Mouse (Mus musculus): ENCODE measurements around the gene Micu2. TPM values are rescaled to one million over a fixed set of nuclear protein-coding genes. Genes with fewer than 3 reads are reported as not detected.

The Micu2 gene
- polyA plus RNA-seq, 1 experiment from 2014 or later = 67.0 TPM

GRCm38 (mm10) chr14:57985780-57986179 is 13.3 kb downstream of the Micu2 start:
- no peak for ATAC-seq (ENCODE audit: low read depth)
- Histone ChIP-seq H3K9ac (no peak overlapping the region), H3K9me3 (peaks cover 19% of the 10 kb centered on the region), H3K4me2 (no peak overlapping the region), H3K4me1 (replicated peaks) (peaks cover 17% of the 10 kb centered on the region), H3K27ac (replicated peaks) (no peak overlapping the region), H3K4me3 (no peak overlapping the region), H3K36me3 (peaks cover 33% of the 10 kb centered on the region), H3K27me3 (no peaks in the 10 kb centered on the region)
- 92% methylated on average over 2 of the region's 2 CpGs for WGBS

- no peak for ATAC-seq (ENCODE audit: low read depth)
- Histone ChIP-seq H3K4me1 (replicated peaks) (peaks cover 17% of the 10 kb centered on the region), H3K9me3 (peaks cover 3% of the 10 kb centered on the region; the same call in 1 of the 2 replicates), H3K4me3 (no peak overlapping the region), H3K27ac (replicated peaks) (peak overlapping the region; percentile 63; the same call in 1 of the 2 replicates), H3K9ac (peak overlapping the region; percentile 61), H3K36me3 (peaks cover 6% of the 10 kb centered on the region), H3K27me3 (no peaks in the 10 kb centered on the region), H3K4me2 (peak overlapping the region; percentile 43)
- WGBS = 13% methylated on average over 7 of the region's 7 CpGs
These were observed 16.6 kb downstream of the Micu2 start for GRCm38 (mm10) chr14:57982450-57982849.

GRCm38 (mm10) chr14:57981720-57982418 is 17.2 kb downstream of the Micu2 start:
- peak overlapping the region; percentile 63 for H3K27ac ChIP-seq (replicated peaks)
- no peaks in the 10 kb centered on the region for H3K9me3 ChIP-seq
- WGBS = 15% methylated on average over 14 of the region's 14 CpGs
- no peaks in the 10 kb centered on the region for H3K27me3 ChIP-seq
- 0 out of 2 replicates have a peak overlapping the region, but pooled peaks have one; percentile 1 for H3K4me3 ChIP-seq
- peaks cover 17% of the 10 kb centered on the region for H3K4me1 ChIP-seq (replicated peaks)
- peak; percentile 91 for ATAC-seq (ENCODE audit: low read depth)
- H3K4me2 ChIP-seq = peak overlapping the region; percentile 43
- peak overlapping the region; percentile 61 for H3K9ac ChIP-seq
- H3K36me3 ChIP-seq = no peaks in the 10 kb centered on the region

GRCm38 (mm10) chr14:57980776-57981175 is 18.3 kb downstream of the Micu2 start:
- Histone ChIP-seq H3K4me3 (no peak overlapping the region), H3K27ac (replicated peaks) (no peak overlapping the region), H3K27me3 (no peaks in the 10 kb centered on the region), H3K4me2 (no peak overlapping the region), H3K36me3 (no peaks in the 10 kb centered on the region), H3K9ac (no peak overlapping the region), H3K9me3 (no peaks in the 10 kb centered on the region), H3K4me1 (replicated peaks) (peaks cover 17% of the 10 kb centered on the region)
- WGBS = 67% methylated on average over 8 of the region's 8 CpGs
- ATAC-seq (ENCODE audit: low read depth) = no peak

GRCm38 (mm10) chr14:57980179-57980578 is 18.9 kb downstream of the Micu2 start:
- H3K27ac ChIP-seq (replicated peaks) = no peak overlapping the region
- no peak overlapping the region for H3K4me2 ChIP-seq
- H3K4me1 ChIP-seq (replicated peaks) = peaks cover 17% of the 10 kb centered on the region
- no peak for ATAC-seq (ENCODE audit: low read depth)
- no peaks in the 10 kb centered on the region for H3K27me3 ChIP-seq
- no peaks in the 10 kb centered on the region for H3K9me3 ChIP-seq
- H3K9ac ChIP-seq = no peak overlapping the region
- WGBS = 47% methylated on average over 3 of the region's 3 CpGs
- H3K36me3 ChIP-seq = no peaks in the 10 kb centered on the region
- H3K4me3 ChIP-seq = no peak overlapping the region

- Histone ChIP-seq H3K9ac (no peak overlapping the region), H3K27ac (replicated peaks) (no peak overlapping the region), H3K27me3 (no peaks in the 10 kb centered on the region), H3K36me3 (no peaks in the 10 kb centered on the region), H3K4me3 (no peak overlapping the region), H3K9me3 (no peaks in the 10 kb centered on the region), H3K4me1 (replicated peaks) (peaks cover 17% of the 10 kb centered on the region), H3K4me2 (no peak overlapping the region)
- no peak for ATAC-seq (ENCODE audit: low read depth)
- WGBS = 33% methylated on average over 5 of the region's 5 CpGs
These were observed 20.9 kb downstream of the Micu2 start for GRCm38 (mm10) chr14:57978144-57978543.

GRCm38 (mm10) chr14:57975656-57976055 is 23.4 kb downstream of the Micu2 start:
- H3K9me3 ChIP-seq = no peaks in the 10 kb centered on the region
- H3K4me2 ChIP-seq = no peak overlapping the region
- ATAC-seq (ENCODE audit: low read depth) = no peak
- H3K27ac ChIP-seq (replicated peaks) = no peak overlapping the region
- no peak overlapping the region for H3K9ac ChIP-seq
- WGBS = 83% methylated on average over 6 of the region's 6 CpGs
- no peaks in the 10 kb centered on the region for H3K36me3 ChIP-seq
- H3K4me3 ChIP-seq = no peak overlapping the region
- H3K4me1 ChIP-seq (replicated peaks) = no peaks in the 10 kb centered on the region
- H3K27me3 ChIP-seq = no peaks in the 10 kb centered on the region

GRCm38 (mm10) chr14:57971986-57972525 is 27.0 kb downstream of the Micu2 start:
- Histone ChIP-seq H3K4me2 (no peak overlapping the region), H3K4me3 (no peak overlapping the region), H3K4me1 (replicated peaks) (no peaks in the 10 kb centered on the region), H3K27ac (replicated peaks) (no peak overlapping the region), H3K36me3 (peaks cover 12% of the 10 kb centered on the region), H3K9ac (no peak overlapping the region), H3K27me3 (no peaks in the 10 kb centered on the region), H3K9me3 (no peaks in the 10 kb centered on the region)
- 74% methylated on average over 12 of the region's 12 CpGs for WGBS
- ATAC-seq (ENCODE audit: low read depth) = no peak

- Histone ChIP-seq H3K36me3 (peaks cover 12% of the 10 kb centered on the region), H3K27me3 (no peaks in the 10 kb centered on the region), H3K27ac (replicated peaks) (no peak overlapping the region), H3K4me3 (no peak overlapping the region), H3K4me2 (no peak overlapping the region), H3K9me3 (no peaks in the 10 kb centered on the region), H3K9ac (no peak overlapping the region), H3K4me1 (replicated peaks) (no peaks in the 10 kb centered on the region)
- 44% methylated on average over 6 of the region's 6 CpGs for WGBS
- no peak for ATAC-seq (ENCODE audit: low read depth)
These were observed 30.2 kb downstream of the Micu2 start for GRCm38 (mm10) chr14:57968873-57969272.

GRCm38 (mm10) chr14:57967080-57967797 is 31.8 kb downstream of the Micu2 start:
- Histone ChIP-seq H3K36me3 (peaks cover 12% of the 10 kb centered on the region), H3K4me2 (no peak overlapping the region), H3K9ac (no peak overlapping the region), H3K27ac (replicated peaks) (no peak overlapping the region), H3K4me1 (replicated peaks) (no peaks in the 10 kb centered on the region), H3K4me3 (no peak overlapping the region), H3K9me3 (no peaks in the 10 kb centered on the region), H3K27me3 (no peaks in the 10 kb centered on the region)
- ATAC-seq (ENCODE audit: low read depth) = no peak
- 81% methylated on average over 4 of the region's 4 CpGs for WGBS

- Histone ChIP-seq H3K27ac (replicated peaks) (no peak overlapping the region), H3K9me3 (no peaks in the 10 kb centered on the region), H3K4me2 (no peak overlapping the region), H3K27me3 (no peaks in the 10 kb centered on the region), H3K4me3 (no peak overlapping the region), H3K9ac (no peak overlapping the region), H3K36me3 (no peaks in the 10 kb centered on the region; the same call in 1 of the 2 replicates), H3K4me1 (replicated peaks) (no peaks in the 10 kb centered on the region)
- WGBS = 61% methylated on average over 4 of the region's 4 CpGs
- no peak for ATAC-seq (ENCODE audit: low read depth)
These were observed 37.2 kb downstream of the Micu2 start for GRCm38 (mm10) chr14:57961861-57962260.

- 20% methylated on average over 2 of the region's 2 CpGs for WGBS
- Histone ChIP-seq H3K4me2 (no peak overlapping the region), H3K36me3 (peaks cover 9% of the 10 kb centered on the region), H3K4me1 (replicated peaks) (no peaks in the 10 kb centered on the region), H3K9me3 (no peaks in the 10 kb centered on the region), H3K27me3 (no peaks in the 10 kb centered on the region), H3K9ac (no peak overlapping the region), H3K27ac (replicated peaks) (no peak overlapping the region), H3K4me3 (no peak overlapping the region)
- no peak for ATAC-seq (ENCODE audit: low read depth)
These were observed 48.0 kb downstream of the Micu2 start for GRCm38 (mm10) chr14:57951089-57951488.
